Mouse (Mus musculus) lung, postnatal 0 days (tissue): ENCODE data around the gene Calcoco2. TPM values are rescaled to one million over a fixed set of nuclear protein-coding genes. Genes with fewer than 3 reads are reported as not detected.
"Not testable (repeated sequence)": the region's sequence is repeated elsewhere in the genome, so short reads cannot be mapped to it uniquely, and the experiment has no call there.

Experiments
- ATAC-seq: fragments of 200-750 bp; cut with Nextera tagmentation; 2 replicates; pipeline ENCODE4 v1.8.0; 2017; ENCODE audit warnings: moderate library complexity
- DNase-seq: peaks from one replicate; pipeline ENCODE4 v3.0.0-alpha.2; 2016; ENCODE audit warnings: low spot score
- H3K27ac ChIP-seq: fragments of 300-500 bp; sonication (generic); 2 replicates; pipeline ENCODE4 v1.5.1; 2014; ENCODE audit warnings: antibody characterized with exemption, mild to moderate bottlenecking, low read length, mixed read lengths
- H3K27me3 ChIP-seq: fragments of 300-500 bp; sonication (generic); replicated peaks from 2 replicates; pipeline ENCODE4 v1.6.1; 2014; ENCODE audit warnings: low read length, mixed read lengths; ENCODE audit not compliant: insufficient read depth
- H3K36me3 ChIP-seq: fragments of 300-500 bp; sonication (generic); 2 replicates; pipeline ENCODE4 v1.6.1; 2014; ENCODE audit warnings: low read length, mixed read lengths; ENCODE audit not compliant: insufficient read depth
- H3K4me1 ChIP-seq: fragments of 300-500 bp; sonication (generic); 2 replicates; pipeline ENCODE4 v1.6.1; 2014; ENCODE audit warnings: antibody characterized with exemption, low read depth, low read length, mixed read lengths; ENCODE audit not compliant: insufficient read depth
- H3K4me2 ChIP-seq: fragments of 300-500 bp; sonication (generic); replicated peaks from 2 replicates; pipeline ENCODE4 v1.6.1; 2014; ENCODE audit warnings: low read depth, mild to moderate bottlenecking, low read length, moderate library complexity, mixed read lengths
- H3K4me3 ChIP-seq: fragments of 300-500 bp; sonication (generic); 2 replicates; pipeline ENCODE4 v1.5.1; 2014; ENCODE audit warnings: low read depth, low read length
- H3K9ac ChIP-seq: fragments of 300-500 bp; sonication (generic); replicated peaks from 2 replicates; pipeline ENCODE4 v1.6.1; 2014; ENCODE audit warnings: low read depth, mild to moderate bottlenecking
- H3K9me3 ChIP-seq: fragments of 300-500 bp; sonication (generic); 2 replicates; pipeline ENCODE4 v1.6.1; 2016; ENCODE audit warnings: low read length, mixed read lengths
- CTCF ChIP-seq: IDR thresholded peaks from 2 replicates; pipeline ENCODE4 v1.5.1; 2016; ENCODE audit warnings: antibody characterized with exemption, mild to moderate bottlenecking
- EP300 ChIP-seq: IDR thresholded peaks from 2 replicates; pipeline ENCODE4 v1.6.1; 2016; ENCODE audit warnings: antibody characterized with exemption, mild to moderate bottlenecking, control low read depth
- WGBS: fragments of 180-500 bp; shearing (Covaris S2); extraction: QIAGEN DNeasy Blood & Tissue Kit; methylation state at CpG from one replicate; pipeline ENCODE4 v1.1.7; 2014; 5-methylcytosine and 5-hydroxymethylcytosine counted together
- polyA plus RNA-seq: library from polyadenylated mRNA; unstranded; fragments of >200 nt; fragmentation: Nextera tagmentation; extraction: Ambion mirVana; gene quantifications from 2 replicates; pipeline ENCODE4 v1.2.1, GENCODE M21; 2015

Calcoco2 gene
- polyA plus RNA-seq, 1 experiment from 2014 or later, result 0.74 TPM

GRCm38 (mm10) chr11:96116116-96116515 is 4.4 kb upstream of the Calcoco2 start:
- WGBS, result 84% methylated on average over 3 of the region's 3 CpGs
- DNase-seq, result no peak
- Histone ChIP-seq H3K27ac (no peak overlapping the region), H3K4me1 (no peaks in the 10 kb centered on the region), H3K4me3 (no peak overlapping the region), H3K36me3 (no peaks in the 10 kb centered on the region), H3K27me3 (no peaks in the 10 kb centered on the region), H3K4me2 (no peak overlapping the region), H3K9me3 (no peaks in the 10 kb centered on the region), H3K9ac (no peak overlapping the region)
- no peak for ATAC-seq
- TF ChIP-seq EP300, result no peak
- TF ChIP-seq CTCF, result no peak

- Histone ChIP-seq H3K9ac (no peak overlapping the region), H3K4me1 (no peaks in the 10 kb centered on the region), H3K27ac (no peak overlapping the region), H3K4me2 (no peak overlapping the region), H3K4me3 (no peak overlapping the region), H3K27me3 (no peaks in the 10 kb centered on the region), H3K36me3 (no peaks in the 10 kb centered on the region), H3K9me3 (no peaks in the 10 kb centered on the region)
- no peak for TF ChIP-seq EP300
- no peak for TF ChIP-seq CTCF
- ATAC-seq (no peak), DNase-seq (no peak)
- WGBS, result 89% methylated on average over 6 of the region's 6 CpGs
Measured at GRCm38 (mm10) chr11:96115416-96115815, 3.7 kb upstream of the Calcoco2 start.

GRCm38 (mm10) chr11:96114077-96114476 is 2.3 kb upstream of the Calcoco2 start:
- Histone ChIP-seq H3K27me3 (no peaks in the 10 kb centered on the region), H3K4me2 (no peak overlapping the region), H3K36me3 (no peaks in the 10 kb centered on the region), H3K27ac (0 out of 2 replicates have a peak overlapping the region, but pooled peaks have one; percentile 5), H3K4me3 (no peak overlapping the region), H3K9me3 (no peaks in the 10 kb centered on the region), H3K9ac (no peak overlapping the region), H3K4me1 (no peaks in the 10 kb centered on the region)
- 38% methylated on average over 2 of the region's 2 CpGs for WGBS
- peak; percentile 61 for DNase-seq
- TF ChIP-seq CTCF (no peak), EP300 (peak; percentile 81)
- ATAC-seq, result peak; percentile 56

GRCm38 (mm10) chr11:96110950-96111349 is 814 bp downstream of the Calcoco2 start:
- H3K4me2 ChIP-seq, ATAC-seq, H3K27me3 ChIP-seq, H3K9ac ChIP-seq, DNase-seq, H3K4me3 ChIP-seq, H3K36me3 ChIP-seq, H3K9me3 ChIP-seq, H3K27ac ChIP-seq, H3K4me1 ChIP-seq: not testable (repeated sequence)
- TF ChIP-seq CTCF, result peak; percentile 40
- WGBS, result 54% methylated on average over 2 of the region's 2 CpGs

GRCm38 (mm10) chr11:96108376-96108775 is 3.4 kb downstream of the Calcoco2 start:
- Histone ChIP-seq H3K36me3 (no peaks in the 10 kb centered on the region), H3K4me1 (no peaks in the 10 kb centered on the region), H3K27ac (no peak overlapping the region), H3K9me3 (no peaks in the 10 kb centered on the region), H3K27me3 (no peaks in the 10 kb centered on the region; the same call in 1 of the 2 replicates), H3K9ac (no peak overlapping the region), H3K4me2 (no peak overlapping the region), H3K4me3 (no peak overlapping the region)
- DNase-seq (no peak), ATAC-seq (no peak)
- 63% methylated on average over 1 of the region's 1 CpGs for WGBS
- TF ChIP-seq EP300 (no peak), CTCF (no peak)

GRCm38 (mm10) chr11:96093361-96093760 is 18.4 kb downstream of the Calcoco2 start:
- no peak overlapping the region for H3K27ac ChIP-seq
- ATAC-seq (no peak), DNase-seq (peak; percentile 68)
- H3K9me3 ChIP-seq, result no peaks in the 10 kb centered on the region
- no peak overlapping the region for H3K4me2 ChIP-seq
- H3K4me3 ChIP-seq, result no peak overlapping the region
- H3K36me3 ChIP-seq, result no peaks in the 10 kb centered on the region
- TF ChIP-seq EP300 (no peak), CTCF (peak; percentile 97)
- H3K9ac ChIP-seq, result no peak overlapping the region
- no peaks in the 10 kb centered on the region for H3K4me1 ChIP-seq
- H3K27me3 ChIP-seq, result no peaks in the 10 kb centered on the region
- WGBS, result 6% methylated on average over 3 of the region's 3 CpGs

GRCm38 (mm10) chr11:96092674-96093291 is 19.0 kb downstream of the Calcoco2 start:
- 39% methylated on average over 7 of the region's 7 CpGs for WGBS
- TF ChIP-seq EP300 (no peak), CTCF (no peak)
- Histone ChIP-seq H3K27ac (no peak overlapping the region), H3K4me1 (no peaks in the 10 kb centered on the region), H3K36me3 (no peaks in the 10 kb centered on the region), H3K27me3 (no peaks in the 10 kb centered on the region), H3K4me3 (no peak overlapping the region), H3K9me3 (no peaks in the 10 kb centered on the region), H3K4me2 (no peak overlapping the region), H3K9ac (no peak overlapping the region)
- DNase-seq (no peak), ATAC-seq (no peak)
